Comparison of ENCODE assay signal across 8 mouse cellular contexts in genomic region chr1:54923366-54924308, GRCm38 (mm10). TPM values are rescaled to one million over a fixed set of nuclear protein-coding genes. Genes with fewer than 3 reads are reported as not detected.
A peak's percentile ranks its signal among the peaks of the same experiment; 100 is the strongest.
DNase-seq lines count a peak whose midpoint lies in the region; TF ChIP-seq lines count a peak whose summit lies in the region.

No protein-coding gene starts in this region.

- peak overlapping the region; percentile 90 for H3K27ac ChIP-seq in spleen, adult 2 months (ENCODE audit: insufficient read depth, low read length)
- H3K27ac ChIP-seq in macrophage: peak overlapping the region; percentile 55

- H3K27me3 ChIP-seq in spleen, adult 2 months (ENCODE audit: control insufficient read depth, insufficient read depth, low read length): no peaks in the 10 kb centered on the region

- peaks cover 29% of the 10 kb centered on the region for H3K4me1 ChIP-seq in spleen, adult 2 months (ENCODE audit: control insufficient read depth, insufficient read depth, insufficient read length)

- no peak for TF ChIP-seq CTCF in spleen, adult 2 months (IDR thresholded peaks at IDR 0.05; ENCODE audit: extremely low read depth, insufficient read depth, insufficient read length, insufficient replicate concordance)

- TF ChIP-seq POLR2A in spleen, adult 2 months (IDR thresholded peaks at IDR 0.05; ENCODE audit: low read depth, low read length): no peak; the same call in 1 of the 2 replicates

- peaks cover 61% of the 10 kb centered on the region for H3K79me2 ChIP-seq in macrophage (ENCODE audit: inconsistent target)

- peak; percentile 32 for DNase-seq in heart, adult 8-10 months (ENCODE audit: low spot score)
- DNase-seq in heart, postnatal 25 days (ENCODE audit: low spot score): no peak
- DNase-seq in spleen, adult 2 months (ENCODE audit: low read depth in 1 of 2, low spot score in 2 of 2): peak in 1 of 2 experiments; percentile 49
- no peak for DNase-seq in spleen, adult 12 weeks (ENCODE audit: low spot score)
- DNase-seq in frontal cortex, postnatal 14 days (ENCODE audit: low spot score in 2 of 2): no peak
- no peak for DNase-seq in left cerebral cortex, postnatal 14 days (ENCODE audit: low spot score in 2 of 2)
- no peak for DNase-seq in cerebellum, postnatal 14 days

- H3K4me3 ChIP-seq in spleen, adult 2 months (ENCODE audit: extremely low read depth, insufficient read depth, insufficient read length): peak overlapping the region; percentile 94
- H3K4me3 ChIP-seq in macrophage (ENCODE audit: inconsistent target): no peak overlapping the region

- no peaks in the 10 kb centered on the region for H3K36me3 ChIP-seq in spleen, adult 2 months (ENCODE audit: control insufficient read depth, insufficient read depth, low read length)
- no peaks in the 10 kb centered on the region for H3K36me3 ChIP-seq in macrophage (ENCODE audit: inconsistent target)

- intact Hi-C loops in heart, postnatal 25 days (cut with DNase I): no loop called here
- intact Hi-C loops in left cerebral cortex, postnatal 14 days (cut with DNase I): no loop called here

- 24% methylated on average over 6 of the region's 6 CpGs for WGBS in spleen, adult 2 months
- WGBS in macrophage (ENCODE audit: missing documents): 43% methylated on average over 6 of the region's 6 CpGs

RNA-seq across cellular contexts. Expression of gene Ankrd44, which starts 2.5 kb away (rescaled TPM):
- 10 to 100 TPM in 1 of 4 experiments, 1 to 10 TPM in 3; 6.9 to 13.4 (median 8.3) TPM for total RNA-seq in heart, adult 8-10 months (2022)
- 10 to 100 TPM; 12.1 to 12.8 TPM for total RNA-seq in heart, postnatal 25 days (2021)
- 43.1 and 46.2 TPM in 2 replicates for polyA plus RNA-seq in spleen, adult 2 months (2012; rRNA removed)
- 100 to 1,000 TPM; 135 to 677 (median 233) TPM for total RNA-seq in macrophage (2018; cell fraction: chromatin; rRNA removed)
- 10 to 100 TPM; 26.4 to 73.8 (median 36.9) TPM for total RNA-seq in macrophage (2018; cell fraction: cytosol; rRNA removed)
- total RNA-seq in macrophage (2018; cell fraction: nucleus; rRNA removed): 100 to 1,000 TPM in 16 of 26 experiments, 10 to 100 TPM in 10; 75.7 to 477 (median 132) TPM
- 20.2 to 33.0 TPM (median 32.0 TPM) in 3 replicates for polyA plus RNA-seq in macrophage (2018)
- 10 to 100 TPM; 20.6 to 22.8 TPM for total RNA-seq in left cerebral cortex, postnatal 14 days (2021)
